Mouse (Mus musculus) hindlimb bud, embryonic 11.5 days (tissue): ENCODE measurements at regions not wholly inside any gene's neighbourhood (a gene's known extent, or its start where the extent isn't known, plus 50 kb on each side); places are given as distances from the start of the nearest gene placed in this dataset.

Source experiments
- DNase-seq: peaks from one replicate; pipeline ENCODE4 v3.0.0-alpha.2; 2012; ENCODE audit warnings: low read depth, low spot score; ENCODE audit errors: extremely low spot score

- DNase-seq, result no peak
These were observed 57.6 kb upstream of the D1Pas1 start for GRCm38 (mm10) chr1:186909518-186910105.

GRCm38 (mm10) chr1:186909073-186909472 lies 58.1 kb upstream of the D1Pas1 start:
- DNase-seq, result no peak

- DNase-seq, result no peak
These were observed 59.6 kb upstream of the D1Pas1 start for GRCm38 (mm10) chr1:186907409-186908170.

GRCm38 (mm10) chr1:186905942-186906341 lies 61.3 kb upstream of the D1Pas1 start:
- no peak for DNase-seq

GRCm38 (mm10) chr1:186901548-186901947 lies 65.7 kb upstream of the D1Pas1 start:
- DNase-seq, result no peak

GRCm38 (mm10) chr1:186898203-186898602 lies 69.0 kb upstream of the D1Pas1 start:
- DNase-seq, result no peak

- no peak for DNase-seq
These were observed 77.7 kb upstream of the D1Pas1 start for GRCm38 (mm10) chr1:186889584-186889852.

- DNase-seq, result no peak
These were observed 78.2 kb upstream of the D1Pas1 start for GRCm38 (mm10) chr1:186888767-186889583.

- no peak for DNase-seq
These were observed 80.1 kb upstream of the D1Pas1 start for GRCm38 (mm10) chr1:186887127-186887526.

- DNase-seq, result no peak
These were observed 86.8 kb upstream of the D1Pas1 start for GRCm38 (mm10) chr1:186880391-186880790.

- DNase-seq, result no peak
These were observed 106.4 kb upstream of the D1Pas1 start for GRCm38 (mm10) chr1:186860608-186861444.

GRCm38 (mm10) chr1:186858285-186858684 lies 108.9 kb upstream of the D1Pas1 start:
- no peak for DNase-seq

GRCm38 (mm10) chr1:186855474-186856036 lies 106.4 kb upstream of the Rrp15 start:
- no peak for DNase-seq

GRCm38 (mm10) chr1:186845256-186845655 lies 96.1 kb upstream of the Rrp15 start:
- no peak for DNase-seq

GRCm38 (mm10) chr1:186833896-186834800 lies 85.0 kb upstream of the Rrp15 start:
- DNase-seq, result no peak

GRCm38 (mm10) chr1:186833441-186833895 lies 84.3 kb upstream of the Rrp15 start:
- DNase-seq, result no peak

- DNase-seq, result peak; percentile 53
These were observed 78.6 kb upstream of the Rrp15 start for GRCm38 (mm10) chr1:186827773-186828172.

GRCm38 (mm10) chr1:186808192-186808960 lies 59.2 kb upstream of the Rrp15 start:
- no peak for DNase-seq

GRCm38 (mm10) chr1:186804451-186804850 lies 55.3 kb upstream of the Rrp15 start:
- DNase-seq, result no peak
